Mouse (Mus musculus): ENCODE measurements around the gene Olfr1277.

- no peak for TF ChIP-seq CTCF (IDR thresholded peaks at IDR 0.05; ENCODE audit: low read depth)
- TF ChIP-seq EP300 (IDR thresholded peaks at IDR 0.05; ENCODE audit: low read depth): no peak
Observed at GRCm38 (mm10) chr2:111289836-111290235, 15.9 kb upstream of the Olfr1277 start, which contains the start of gene Olfr1278.

Data from liver, embryonic 14.5 days (tissue).